Mouse (Mus musculus) kidney, adult 2 months (tissue): ENCODE results near the gene Xbp1.

Source experiments
- CTCF ChIP-seq: fragments of 200-500 bp; conservative IDR thresholded peaks from 2 replicates; pipeline ENCODE4 v1.5.1; 2011; ENCODE audit warnings: low read depth, mild to moderate bottlenecking, control low read depth, low read length, moderate library complexity, mixed read lengths; ENCODE audit not compliant: insufficient read depth, insufficient read length
- POLR2A ChIP-seq: fragments of 200-500 bp; IDR thresholded peaks from one replicate; pipeline ENCODE4 v1.6.1; 2011; ENCODE audit warnings: low read depth, low read length, control low read depth

- TF ChIP-seq POLR2A, result no peak
- TF ChIP-seq CTCF, result no peak
These were observed 10.3 kb downstream of the Xbp1 start for GRCm38 (mm10) chr11:5530717-5531116.
